Mouse (Mus musculus) kidney, adult 2 months (tissue): ENCODE results near the gene Tenm4.

Source experiments
- CTCF ChIP-seq: fragments of 200-500 bp; conservative IDR thresholded peaks from 2 replicates; pipeline ENCODE4 v1.5.1; 2011; ENCODE audit warnings: low read depth, mild to moderate bottlenecking, control low read depth, low read length, moderate library complexity, mixed read lengths; ENCODE audit not compliant: insufficient read depth, insufficient read length
- POLR2A ChIP-seq: fragments of 200-500 bp; IDR thresholded peaks from one replicate; pipeline ENCODE4 v1.6.1; 2011; ENCODE audit warnings: low read depth, low read length, control low read depth

DNA sequence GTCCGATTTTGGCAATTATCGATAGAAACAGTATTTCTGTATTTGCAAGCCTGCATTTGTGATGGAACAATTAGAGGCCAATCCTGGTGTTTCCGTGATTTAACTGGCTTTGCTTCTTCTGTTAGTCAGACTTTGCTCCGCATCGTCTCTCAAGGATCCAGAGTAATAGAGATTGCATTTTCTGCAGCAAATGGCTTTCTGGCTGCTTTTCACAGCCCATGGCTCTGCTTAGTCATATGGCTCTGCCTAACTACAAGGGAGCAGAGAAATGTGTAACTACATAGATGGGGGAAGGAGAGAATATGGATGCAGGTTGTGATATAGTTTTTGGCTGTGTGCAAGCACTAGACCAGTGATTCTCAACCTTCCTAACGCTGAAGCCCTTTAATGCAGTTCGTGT is 401.9 kb downstream of the Tenm4 start:
- no peak for TF ChIP-seq CTCF
- TF ChIP-seq POLR2A = no peak
